Mouse (Mus musculus) kidney, postnatal 4 days (tissue): ENCODE results near the gene Uqcr10.
"Not testable (repeated sequence)": the region's sequence is repeated elsewhere in the genome, so short reads cannot be mapped to it uniquely, and the experiment has no call there.

Experiments
- DNase-seq, 2 experiments: peaks; one replicate each; pipeline ENCODE4 v3.0.0; 2021; ENCODE audit warnings: mixed read lengths in 2 of 2

Gene Uqcr10

DNA sequence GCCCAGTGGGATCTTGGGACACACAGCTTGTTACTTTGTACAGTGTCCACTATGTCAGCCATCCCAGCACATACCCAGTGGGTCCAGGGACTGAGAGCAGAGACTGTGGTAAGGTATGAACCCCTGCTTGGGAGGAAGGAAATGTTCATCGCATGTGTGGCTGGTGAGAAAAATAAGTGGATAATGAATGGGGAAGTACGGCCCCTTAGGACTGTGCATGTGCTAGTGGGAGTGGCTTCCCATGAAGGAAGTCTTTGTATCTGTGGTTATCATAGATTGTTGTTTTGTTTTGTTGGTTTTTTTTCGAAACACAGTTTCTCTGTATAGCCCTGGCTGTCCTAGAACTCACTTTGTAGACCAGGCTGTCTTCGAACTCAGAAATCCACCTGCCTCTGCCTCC, 10.6 kb upstream of the Uqcr10 start:
- no peak for DNase-seq

GRCm38 (mm10) chr11:4712822-4713221, 8.7 kb upstream of the Uqcr10 start:
- no peak for DNase-seq

DNA sequence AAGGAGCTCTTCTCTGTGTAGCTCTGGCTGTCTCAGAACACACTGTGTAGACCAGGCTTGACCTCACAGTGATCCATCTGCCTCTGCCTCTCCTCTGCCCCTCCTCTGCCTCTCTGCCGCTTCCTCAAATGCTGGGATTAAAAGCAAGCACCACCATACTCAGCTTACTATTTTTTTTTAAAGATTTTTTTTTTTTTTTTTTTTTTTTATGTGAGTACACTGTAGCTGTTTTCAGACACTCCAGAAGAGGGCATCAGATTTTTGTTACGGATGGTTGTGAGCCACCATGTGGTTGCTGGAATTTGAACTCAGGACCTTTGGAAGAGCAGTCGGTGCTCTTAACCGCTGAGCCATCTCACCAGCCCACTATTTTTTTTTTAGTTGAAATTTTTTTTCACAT, 6.0 kb upstream of the Uqcr10 start:
- DNase-seq, result not testable (repeated sequence)

DNA sequence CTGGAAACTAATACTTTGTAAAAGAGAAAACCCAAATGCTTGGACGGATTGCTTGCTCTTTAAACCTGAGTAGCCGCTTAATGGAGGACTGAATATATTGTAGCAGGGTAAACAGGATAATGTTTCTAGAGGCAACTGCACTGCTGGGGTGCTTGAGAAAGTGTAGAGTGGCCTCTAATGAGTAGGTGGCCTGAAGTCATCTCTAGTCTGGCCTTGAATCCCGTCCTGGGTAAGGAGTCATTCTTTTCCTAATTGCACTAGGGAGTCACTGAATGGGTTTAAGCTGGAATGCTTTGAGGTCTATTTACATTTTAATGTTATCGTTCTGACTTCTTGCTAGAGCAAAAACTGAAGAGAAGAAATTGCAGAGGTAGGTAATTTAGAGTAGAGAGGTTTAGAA, 1.0 kb upstream of the Uqcr10 start:
- DNase-seq, result no peak

GRCm38 (mm10) chr11:4703688-4704071, 462 bp downstream of the Uqcr10 start:
- no peak for DNase-seq

GRCm38 (mm10) chr11:4700726-4701125, 3.4 kb downstream of the Uqcr10 start:
- DNase-seq, result no peak

DNA sequence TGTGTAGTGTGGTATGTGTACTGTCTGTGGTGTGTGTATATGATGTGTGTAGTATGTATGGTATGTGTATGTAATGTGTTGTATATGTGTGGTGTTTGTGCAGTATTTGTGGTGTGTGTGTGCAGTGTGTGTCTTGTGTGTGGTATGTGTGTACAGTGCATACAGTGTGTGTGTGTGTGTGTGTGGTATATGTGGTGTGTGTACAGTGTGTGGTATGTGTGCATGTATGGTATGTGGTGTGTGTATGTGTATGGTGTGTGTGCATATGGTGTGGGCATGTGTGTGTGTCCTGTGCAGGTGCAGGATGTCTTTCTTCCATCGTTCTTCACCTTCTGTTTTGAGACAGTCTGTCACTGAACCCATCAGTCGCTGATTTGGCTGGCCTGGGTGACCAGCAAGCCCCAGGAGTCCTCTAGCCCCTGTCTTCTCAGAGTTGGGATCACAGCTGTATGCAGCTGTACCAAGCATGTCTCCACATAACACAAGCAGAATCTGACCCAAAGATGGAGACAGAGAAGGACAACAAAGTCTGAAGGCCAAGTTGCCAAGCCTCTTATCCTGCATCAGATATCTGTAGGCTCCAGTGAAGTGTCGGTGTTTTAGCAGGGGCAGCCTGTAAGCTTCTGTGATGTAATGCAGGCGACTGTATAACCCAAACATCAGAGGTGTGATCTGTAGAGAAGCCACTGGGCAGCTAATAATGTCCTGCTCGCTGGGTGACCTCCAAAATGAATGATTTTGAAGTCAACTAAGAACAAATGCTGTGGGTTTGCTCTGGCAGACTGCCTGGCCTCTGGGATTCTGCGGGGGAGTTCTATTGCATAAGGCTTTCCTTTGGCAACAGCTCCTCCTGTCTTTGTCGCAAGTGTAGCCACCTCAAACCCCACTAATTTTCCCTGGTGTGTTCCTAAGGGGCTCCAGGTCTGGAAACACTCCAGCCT, 6.8 kb downstream of the Uqcr10 start:
- peak; percentile 79 to 85 for DNase-seq

DNA sequence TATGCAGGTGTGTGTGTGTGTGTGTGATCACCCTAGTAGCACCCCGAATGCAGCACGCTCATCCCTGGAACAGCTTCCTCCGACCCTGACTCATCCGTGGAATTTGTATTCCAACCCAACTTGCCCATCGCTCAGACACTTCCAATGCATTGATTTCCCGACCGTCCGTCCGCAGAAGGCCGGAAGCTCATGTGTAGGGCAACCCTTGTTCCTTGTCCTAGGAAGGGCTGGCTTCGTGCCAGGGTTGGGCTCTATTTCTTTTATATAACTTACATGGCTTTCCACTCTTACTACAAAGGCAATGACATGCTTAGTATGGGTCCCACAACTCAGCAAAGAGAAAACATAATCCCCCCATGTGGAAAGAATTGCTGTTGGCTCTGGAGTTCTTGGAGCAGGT, 12.0 kb downstream of the Uqcr10 start:
- peak in 1 of 2 experiments; percentile 21 for DNase-seq

GRCm38 (mm10) chr11:4691213-4691612, 12.9 kb downstream of the Uqcr10 start:
- no peak for DNase-seq

DNA sequence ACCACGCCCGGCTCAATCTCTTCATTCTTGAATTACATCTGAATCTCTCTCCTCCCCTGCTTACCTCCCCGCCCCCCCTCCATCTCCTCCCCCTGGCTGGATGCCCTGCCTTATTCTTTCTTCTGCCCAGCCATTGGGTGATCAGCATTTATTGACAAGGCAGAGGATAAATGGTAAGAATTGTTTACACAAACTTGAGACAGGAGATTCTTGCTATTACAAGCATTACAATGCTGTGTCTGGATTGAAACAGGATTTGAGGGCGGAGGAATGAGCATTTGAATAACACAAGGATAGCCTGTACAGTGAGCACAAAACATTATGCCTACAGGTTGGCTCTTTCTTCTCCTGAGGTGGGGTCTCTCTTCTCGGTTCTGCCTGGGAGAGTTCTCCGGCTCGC, 13.8 kb downstream of the Uqcr10 start:
- no peak for DNase-seq

DNA sequence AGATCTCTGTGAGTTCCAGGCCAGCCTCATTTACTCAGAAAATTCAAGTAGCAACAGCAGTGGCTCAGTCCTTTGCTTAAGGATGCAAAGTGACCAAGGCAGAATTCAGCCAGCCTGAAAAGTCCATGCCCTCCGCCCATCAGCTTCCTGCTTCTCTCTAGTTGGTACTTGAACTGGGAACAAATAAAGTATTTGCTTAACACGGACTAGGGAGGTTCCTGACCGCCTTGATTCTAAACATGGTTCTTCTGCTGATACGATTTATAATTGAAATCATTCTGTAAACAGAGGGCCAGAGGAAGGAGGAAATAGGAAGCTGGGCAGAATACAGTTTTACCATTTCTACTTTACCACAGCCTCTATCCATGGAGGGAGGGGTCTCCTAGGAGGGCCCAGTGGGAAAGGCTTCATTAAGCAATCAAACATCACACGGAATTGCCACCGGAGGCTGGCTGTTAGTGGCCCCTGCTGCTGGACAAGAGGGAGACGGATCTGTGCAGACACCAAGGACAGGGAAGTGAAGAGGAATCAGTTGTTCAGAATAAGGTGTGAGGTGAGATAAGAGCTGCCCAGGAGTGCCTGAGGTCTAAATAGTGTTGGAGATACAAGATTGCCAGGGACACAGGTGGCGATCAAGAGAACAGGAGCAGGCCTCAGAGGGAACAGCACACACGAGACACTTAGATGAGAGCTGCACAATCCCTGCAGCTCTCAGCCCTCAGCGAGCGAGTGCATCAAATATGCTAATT, 15.3 kb downstream of the Uqcr10 start:
- DNase-seq, result no peak

- DNase-seq, result no peak
Observed at GRCm38 (mm10) chr11:4687874-4688273, 16.3 kb downstream of the Uqcr10 start.

DNA sequence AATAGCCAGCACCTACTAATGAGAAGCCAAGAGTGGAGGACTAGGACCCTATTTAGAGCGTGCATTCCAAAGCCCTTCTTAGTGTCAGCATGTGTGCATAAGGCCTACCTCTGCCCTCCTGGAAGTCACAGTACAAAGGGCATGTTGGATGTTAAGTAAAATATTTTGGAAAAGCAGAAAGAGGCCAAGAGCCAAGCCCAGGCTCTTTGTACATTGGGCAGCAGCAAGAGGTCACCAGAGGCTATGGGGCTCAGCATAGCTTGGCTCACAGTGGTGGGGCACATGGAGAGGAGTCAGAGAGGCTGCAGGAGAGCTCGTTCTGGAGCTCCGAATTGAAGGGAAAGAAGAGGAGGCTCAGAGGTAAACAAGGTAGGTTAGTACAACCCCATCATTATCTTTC, 17.1 kb downstream of the Uqcr10 start:
- no peak for DNase-seq

DNA sequence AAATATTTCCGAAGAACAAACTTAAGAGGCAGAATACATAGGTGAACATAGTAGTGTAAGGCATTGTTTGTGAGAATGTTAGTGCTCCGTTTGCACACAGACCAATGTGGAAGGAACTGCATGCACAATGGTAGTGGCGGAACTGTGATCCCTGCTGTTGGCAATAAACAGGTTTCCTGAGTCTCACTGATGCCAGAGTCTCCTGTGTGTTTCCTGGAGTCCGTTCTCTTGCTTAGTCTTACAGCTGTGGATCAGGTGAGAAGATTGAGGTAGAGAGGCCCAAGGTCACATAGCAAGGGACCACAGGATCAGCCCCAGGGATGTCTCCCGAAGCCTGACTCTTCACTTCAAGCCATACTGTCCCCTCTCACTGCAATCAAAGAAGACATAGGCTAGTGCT, 18.6 kb downstream of the Uqcr10 start:
- no peak for DNase-seq

- no peak for DNase-seq
Observed at GRCm38 (mm10) chr11:4685071-4685470, 19.1 kb downstream of the Uqcr10 start.

GRCm38 (mm10) chr11:4684186-4684585, 20.0 kb downstream of the Uqcr10 start:
- DNase-seq, result no peak

- no peak for DNase-seq
Observed at GRCm38 (mm10) chr11:4683516-4683915, 20.6 kb downstream of the Uqcr10 start.

DNA sequence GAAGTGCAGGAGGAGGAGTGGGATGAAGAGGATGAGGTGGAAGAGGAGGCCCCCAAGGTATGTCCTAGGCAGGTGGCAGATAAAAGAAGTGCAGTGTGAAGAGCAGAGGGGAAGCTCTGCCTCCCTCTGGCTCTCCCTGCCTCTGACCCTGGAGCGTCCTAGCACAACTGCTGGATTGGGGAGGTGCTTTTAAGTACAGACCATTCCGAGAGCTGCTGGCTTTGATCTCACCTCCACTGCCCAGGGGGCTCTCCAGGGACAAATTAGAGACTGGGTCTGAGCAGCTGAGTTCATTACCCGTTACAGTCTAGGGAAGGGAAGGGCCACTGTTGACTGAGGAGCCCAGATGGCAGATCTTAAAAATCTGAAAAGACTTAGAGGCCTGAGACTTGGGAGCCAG, 24.0 kb downstream of the Uqcr10 start:
- no peak for DNase-seq

DNA sequence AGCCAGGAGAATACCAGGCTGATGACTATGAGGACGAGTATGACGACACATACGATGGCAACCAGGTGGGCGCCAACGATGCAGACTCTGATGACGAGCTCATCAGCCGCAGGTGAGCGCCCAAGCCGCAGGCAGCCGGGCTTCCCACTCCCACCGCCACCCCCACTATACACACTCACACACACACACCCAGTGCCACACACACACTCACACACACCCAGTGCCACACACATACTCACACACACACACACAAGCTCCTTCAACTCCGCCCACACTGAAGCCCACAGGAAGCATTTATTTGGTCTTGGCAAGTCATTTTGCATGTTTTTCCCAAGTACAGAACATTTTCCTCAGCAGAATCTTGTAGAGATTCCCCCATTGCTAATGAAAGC, 24.7 kb downstream of the Uqcr10 start:
- DNase-seq, result no peak

DNA sequence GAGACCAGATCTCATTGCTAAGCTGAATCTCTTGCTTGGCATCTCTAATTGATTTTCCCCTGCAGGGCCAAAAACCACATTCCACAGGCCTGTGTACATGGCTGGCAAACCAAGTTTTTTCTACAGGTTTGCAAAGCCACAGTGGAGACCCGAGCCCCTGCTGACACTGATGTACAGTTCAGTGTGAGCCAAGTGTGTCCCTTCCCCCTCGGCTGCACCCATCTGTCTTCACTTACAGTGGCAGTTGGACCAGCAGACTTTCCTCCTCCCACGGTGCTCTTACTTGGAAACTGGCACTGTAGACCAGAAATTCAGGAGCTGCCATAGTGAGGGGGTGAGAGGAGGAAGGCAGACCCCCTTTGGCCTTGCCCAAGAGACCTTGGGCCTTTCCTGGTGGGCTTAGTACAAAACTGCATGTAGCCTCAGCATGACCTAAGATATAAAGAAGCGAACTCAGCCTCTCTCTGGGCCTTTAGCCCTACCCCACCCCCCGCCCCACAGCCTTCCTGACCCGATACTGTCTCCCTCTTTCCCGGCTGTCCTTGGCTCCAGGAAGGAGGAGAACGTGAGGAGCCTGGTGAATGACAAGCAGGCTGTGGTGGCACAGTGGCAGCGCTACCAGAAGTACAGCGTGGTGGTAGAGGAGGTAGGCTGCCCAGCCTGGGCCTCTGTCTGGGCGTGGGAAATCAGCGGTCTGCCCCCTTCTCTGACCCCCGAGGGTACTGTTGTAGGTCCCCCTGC, 25.3 kb downstream of the Uqcr10 start:
- no peak for DNase-seq

DNA sequence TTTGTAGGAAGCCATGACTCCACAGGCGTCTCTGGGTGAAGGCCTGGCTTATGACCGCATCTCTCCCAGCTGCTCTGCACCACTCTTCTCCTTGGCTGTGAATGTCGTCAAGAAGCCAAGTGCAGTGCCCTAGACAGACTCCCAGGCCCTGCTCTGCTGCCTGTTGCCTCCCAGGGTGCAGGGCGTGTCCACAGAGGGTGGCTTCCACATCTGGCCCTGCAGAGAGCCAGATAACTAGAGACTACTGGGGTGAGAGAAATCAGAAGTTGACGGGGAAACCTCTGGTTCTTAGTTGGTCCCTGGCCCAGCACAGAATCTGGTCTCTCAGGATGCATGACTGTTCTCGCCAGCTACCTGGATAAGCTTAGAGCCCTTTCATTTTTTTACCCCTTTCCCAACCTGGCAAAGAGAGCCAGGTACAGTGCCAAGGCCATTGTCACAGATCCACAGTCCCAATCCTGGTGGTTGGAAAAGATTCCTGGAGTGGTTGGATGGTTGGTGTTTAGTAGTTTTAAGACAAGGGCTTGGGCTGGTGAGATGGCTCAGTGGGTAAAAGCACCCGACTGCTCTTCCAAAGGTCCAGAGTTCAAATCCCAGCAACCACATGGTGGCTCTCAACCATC, 26.8 kb downstream of the Uqcr10 start:
- no peak for DNase-seq

DNA sequence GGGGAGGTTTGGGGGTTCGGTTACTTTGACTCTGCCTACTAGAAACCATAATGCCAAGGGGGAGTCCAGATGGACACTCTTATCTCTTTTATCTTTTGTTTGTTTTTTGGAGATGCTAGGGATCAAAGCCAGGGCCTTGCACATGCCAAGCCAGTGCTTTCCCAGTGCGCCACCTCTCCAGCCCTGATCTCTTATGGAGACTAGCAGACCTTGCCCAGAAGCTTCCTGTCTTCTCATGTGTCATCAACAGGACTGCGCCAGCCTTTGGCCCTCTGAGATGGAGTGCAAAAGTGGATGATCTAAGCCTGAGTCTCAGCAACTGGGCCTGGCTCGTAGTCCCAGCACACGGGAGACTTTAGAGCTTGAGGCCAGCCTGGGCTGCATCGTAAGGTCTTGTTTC, 28.4 kb downstream of the Uqcr10 start:
- DNase-seq, result no peak

- no peak for DNase-seq
Observed at GRCm38 (mm10) chr11:4675126-4675562, 29.0 kb downstream of the Uqcr10 start.
